Mouse (Mus musculus): ENCODE data around the gene Hephl1.
"Not testable (repeated sequence)": the region's sequence is repeated elsewhere in the genome, so short reads cannot be mapped to it uniquely, and the experiment has no call there.

Hephl1 gene

GRCm38 (mm10) chr9:15112008-15112407 is at the start of gene Hephl1:
TSS of gene Hephl1 (minus strand) at chr9:15112108.
- no peak for DNase-seq (ENCODE audit: low spot score)

- no peak for DNase-seq (ENCODE audit: low spot score)
Observed at GRCm38 (mm10) chr9:15149246-15149926, 37.5 kb upstream of the Hephl1 start.

- no peak for DNase-seq (ENCODE audit: low spot score)
Observed at GRCm38 (mm10) chr9:15140546-15140945, 28.6 kb upstream of the Hephl1 start.

GRCm38 (mm10) chr9:15125897-15126296 is 14.0 kb upstream of the Hephl1 start:
- DNase-seq (ENCODE audit: low spot score) = no peak

- DNase-seq (ENCODE audit: low spot score) = no peak
Observed at GRCm38 (mm10) chr9:15122431-15122830, 10.5 kb upstream of the Hephl1 start.

- DNase-seq (ENCODE audit: low spot score) = no peak
Observed at GRCm38 (mm10) chr9:15120841-15121358, 9.0 kb upstream of the Hephl1 start.

DNA sequence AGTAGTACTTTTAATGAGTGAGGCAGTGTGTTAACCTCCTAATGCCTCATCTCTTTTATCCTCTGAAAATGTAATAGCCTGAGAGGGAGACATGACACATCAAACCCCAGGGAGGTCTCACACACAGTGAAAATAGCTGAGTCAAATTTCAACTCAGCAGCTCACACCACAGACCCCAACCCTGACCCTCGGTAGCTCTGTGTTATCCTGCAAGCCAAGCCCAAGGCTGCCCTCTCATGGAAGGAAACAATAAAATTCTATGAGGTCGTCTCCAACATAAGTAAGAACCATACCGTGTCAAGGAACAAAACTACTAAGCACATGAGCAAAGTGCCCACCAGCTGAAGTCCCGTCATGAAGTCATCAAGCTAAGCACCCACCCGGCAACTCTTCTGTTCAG is 8.3 kb upstream of the Hephl1 start:
- no peak for DNase-seq (ENCODE audit: low spot score)

GRCm38 (mm10) chr9:15119515-15119914 is 7.6 kb upstream of the Hephl1 start:
- no peak for DNase-seq (ENCODE audit: low spot score)

DNA sequence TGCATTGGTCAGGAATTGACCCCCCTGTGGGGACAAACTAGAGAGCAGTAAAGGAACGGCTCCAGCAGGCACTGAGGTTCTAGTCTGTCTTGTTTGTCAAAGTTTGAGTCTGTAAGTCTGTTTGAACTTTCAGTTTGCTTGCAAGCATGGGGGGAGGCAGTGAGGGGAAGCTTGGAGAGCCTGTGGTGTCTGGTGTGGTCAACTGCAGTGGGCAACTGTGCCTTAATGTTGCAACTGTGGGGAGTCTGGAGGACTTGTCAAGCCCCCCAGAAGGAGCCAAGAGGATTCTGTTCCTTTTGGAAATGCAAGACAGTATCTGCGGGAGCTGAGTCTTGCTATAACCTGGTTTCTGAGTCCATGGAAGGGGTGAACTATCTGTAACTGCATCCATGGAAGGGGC is 4.3 kb upstream of the Hephl1 start:
- no peak for DNase-seq (ENCODE audit: low spot score)

DNA sequence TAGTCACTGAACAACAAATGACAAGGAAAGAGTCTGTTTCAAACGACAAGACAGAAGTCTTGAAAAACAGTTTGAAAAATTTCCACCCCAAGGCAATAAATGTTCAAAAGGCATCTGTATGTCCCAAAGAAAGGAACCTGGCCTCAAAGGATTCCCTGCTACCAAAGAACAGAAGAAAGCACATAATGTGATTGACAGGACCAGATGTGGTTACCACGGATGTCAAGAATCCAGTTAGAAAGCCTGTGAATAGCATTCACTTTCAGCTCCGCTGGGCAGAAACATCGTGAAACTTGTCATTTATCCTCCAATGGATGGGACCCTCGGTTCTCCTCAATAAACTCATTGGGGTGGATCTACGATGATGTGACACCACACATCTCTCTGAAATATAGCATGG is 2.2 kb upstream of the Hephl1 start:
- no peak for DNase-seq (ENCODE audit: low spot score)

GRCm38 (mm10) chr9:15108101-15108500 is 3.8 kb downstream of the Hephl1 start:
- no peak for DNase-seq (ENCODE audit: low spot score)

DNA sequence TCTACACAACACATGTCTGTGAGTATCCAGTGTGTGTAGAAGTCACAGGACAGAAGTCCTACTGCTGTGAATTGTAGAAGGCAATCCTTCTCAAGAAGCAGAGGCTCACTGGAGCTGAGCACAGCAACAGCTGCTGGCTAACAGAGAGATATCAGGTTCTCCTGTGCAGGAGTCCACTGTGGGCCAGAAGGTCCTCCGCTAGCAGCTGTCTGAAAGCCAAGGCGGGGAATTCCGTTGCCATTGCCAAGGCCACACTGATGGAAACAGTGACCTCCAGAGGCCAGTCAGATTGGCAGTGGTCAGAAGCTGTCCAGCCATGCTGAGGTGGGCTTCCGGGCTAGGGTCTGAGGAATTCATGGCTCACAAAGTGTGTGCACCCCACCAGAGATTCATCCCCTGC is 6.8 kb downstream of the Hephl1 start:
- no peak for DNase-seq (ENCODE audit: low spot score)

GRCm38 (mm10) chr9:15103579-15104300 is 8.2 kb downstream of the Hephl1 start:
- no peak for DNase-seq (ENCODE audit: low spot score)

DNA sequence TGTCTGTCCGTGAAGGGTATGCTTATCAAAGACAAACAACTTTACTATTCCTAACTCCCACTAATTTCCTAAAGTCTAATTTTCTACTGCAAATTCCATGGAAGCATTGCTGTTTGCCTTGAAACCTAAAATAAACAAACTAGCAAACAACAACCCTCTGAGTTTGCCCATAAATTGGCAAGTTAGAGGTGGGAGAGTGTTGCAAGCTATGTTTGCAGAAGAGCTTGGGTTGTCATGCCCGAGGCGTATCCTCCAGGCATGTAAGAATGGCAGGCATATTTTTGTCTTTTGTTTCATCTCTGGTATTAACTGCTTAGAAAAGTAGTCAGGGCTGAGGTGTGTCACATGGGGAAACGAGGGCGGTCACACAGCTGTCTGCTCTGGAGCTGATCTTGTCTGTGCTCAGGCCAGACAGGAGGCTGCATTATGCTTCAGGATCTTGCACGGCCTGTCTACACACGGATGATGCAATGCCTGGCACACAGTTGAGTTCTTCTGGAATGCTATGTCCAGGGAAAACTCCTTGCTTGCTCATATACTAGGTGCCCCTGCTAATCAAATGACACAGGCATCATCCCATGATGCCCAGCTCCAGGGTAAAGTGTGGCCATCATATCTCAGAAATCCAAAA is 10.3 kb downstream of the Hephl1 start:
- DNase-seq (ENCODE audit: low spot score) = no peak

DNA sequence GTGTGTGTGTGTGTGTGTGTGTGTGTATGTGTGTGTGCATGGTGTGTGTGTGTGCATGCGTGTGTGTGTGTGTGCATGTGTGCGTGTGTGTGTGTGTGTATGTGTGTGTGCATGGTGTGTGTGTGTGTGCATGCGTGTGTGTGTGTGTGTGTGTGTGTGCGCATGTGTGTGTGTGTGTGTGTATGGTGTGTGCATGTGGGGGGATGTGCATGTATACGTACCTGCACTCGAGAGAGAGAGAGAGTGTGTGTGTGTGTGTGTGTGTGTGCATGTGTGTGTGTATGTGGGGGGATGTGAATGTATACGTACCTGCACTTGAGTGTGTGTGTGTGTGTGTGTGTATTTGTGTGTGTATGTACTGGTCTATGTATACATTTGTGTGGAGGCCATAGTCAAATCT is 13.5 kb downstream of the Hephl1 start:
- not testable (repeated sequence) for DNase-seq (ENCODE audit: low spot score)

DNA sequence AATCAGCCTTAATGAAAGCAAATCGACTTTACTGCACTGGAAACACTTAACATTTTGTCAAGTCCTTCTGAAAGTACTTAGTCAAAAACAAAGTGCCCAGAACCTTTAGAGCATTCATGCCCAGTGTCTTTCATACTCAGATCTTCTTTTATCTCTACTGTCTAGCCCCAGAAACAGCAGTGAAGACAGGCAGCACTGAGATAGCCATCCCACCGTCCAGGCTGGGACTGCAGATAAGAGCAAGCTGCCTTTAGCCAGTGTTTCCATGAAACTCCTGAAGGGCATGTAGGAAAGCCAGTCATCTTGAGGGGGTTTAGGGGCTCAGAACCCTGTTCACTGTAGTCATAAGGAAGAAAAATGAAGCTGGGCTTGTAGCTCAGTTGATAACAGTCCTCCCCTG is 14.7 kb downstream of the Hephl1 start:
- no peak for DNase-seq (ENCODE audit: low spot score)

DNA sequence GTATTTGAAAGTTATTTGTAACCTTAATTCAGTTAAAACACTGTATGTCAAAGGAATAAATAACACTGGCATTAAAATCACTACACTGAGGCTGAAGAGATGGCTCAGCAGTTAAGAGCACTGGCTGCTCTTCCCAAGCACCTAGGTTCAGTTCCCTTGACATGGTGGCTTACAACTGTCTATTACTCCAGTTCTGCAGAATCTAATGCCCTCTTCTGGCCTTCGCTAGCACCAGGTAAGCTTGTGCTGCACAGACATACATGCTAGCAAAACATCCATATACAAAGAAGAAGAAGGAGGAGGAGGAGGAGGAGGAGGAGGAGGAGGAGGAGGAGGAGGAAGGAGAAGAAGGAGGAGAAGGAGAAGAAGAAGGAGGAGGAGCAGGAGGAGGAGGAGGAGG is 15.7 kb downstream of the Hephl1 start:
- DNase-seq (ENCODE audit: low spot score) = no peak

- DNase-seq (ENCODE audit: low spot score) = no peak
Observed at GRCm38 (mm10) chr9:15095206-15095605, 16.7 kb downstream of the Hephl1 start.

GRCm38 (mm10) chr9:15068686-15069295 is 43.1 kb downstream of the Hephl1 start:
- peak; percentile 44 for DNase-seq (ENCODE audit: low spot score)

DNA sequence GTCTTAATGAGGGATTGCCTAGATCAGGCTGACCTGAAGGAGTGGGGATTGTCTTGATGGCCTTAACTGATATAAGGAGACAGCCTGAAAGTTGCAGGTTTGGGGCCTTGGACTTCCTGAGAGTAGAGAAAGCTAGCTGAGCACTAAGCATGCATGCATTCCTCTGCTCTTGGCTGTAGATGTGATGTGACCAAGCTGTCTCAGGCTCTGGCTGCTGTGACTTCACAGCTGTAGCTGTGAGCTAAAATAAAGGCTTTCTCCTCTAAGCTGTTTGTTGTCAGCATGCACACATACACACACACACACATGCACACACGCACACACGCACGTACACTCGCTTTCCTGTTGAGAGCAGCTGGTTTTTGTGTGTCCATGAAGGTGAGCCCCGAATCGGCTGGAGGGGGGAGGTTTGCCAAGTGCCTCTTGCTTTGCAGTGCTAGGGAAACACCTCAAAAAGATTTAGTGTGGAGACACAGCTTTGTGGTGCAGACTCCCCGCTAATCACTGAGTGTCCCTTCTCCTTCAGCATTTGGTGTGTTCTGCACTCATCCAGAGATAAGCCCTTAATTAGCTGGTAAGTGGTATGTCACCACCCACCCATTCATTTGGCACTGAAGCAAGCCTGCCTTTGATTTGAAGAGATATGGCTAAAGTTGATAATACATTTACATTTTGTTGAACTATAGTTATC is 43.8 kb downstream of the Hephl1 start:
- no peak for DNase-seq (ENCODE audit: low spot score)

- no peak for DNase-seq (ENCODE audit: low spot score)
Observed at GRCm38 (mm10) chr9:15064176-15064575, 47.7 kb downstream of the Hephl1 start.

GRCm38 (mm10) chr9:15060847-15061246 is 51.1 kb downstream of the Hephl1 start:
- DNase-seq (ENCODE audit: low spot score) = no peak
